Mouse (Mus musculus) bone marrow macrophage, adult 2 months (primary cell): ENCODE measurements around the gene Mrgpre. TPM values are rescaled to one million over a fixed set of nuclear protein-coding genes. Genes with fewer than 3 reads are reported as not detected.

Experiments used
- H3K27ac ChIP-seq: 2 replicates; pipeline ENCODE4 v1.5.1; 2012; ENCODE audit warnings: low read depth, low read length; ENCODE audit not compliant: insufficient read depth
- H3K4me1 ChIP-seq: 2 replicates; pipeline ENCODE4 v1.6.1; 2012; ENCODE audit warnings: low read length; ENCODE audit not compliant: control insufficient read depth, insufficient read depth
- H3K4me3 ChIP-seq: 2 replicates; pipeline ENCODE4 v1.5.1; 2012; ENCODE audit warnings: mild to moderate bottlenecking, low read length, moderate library complexity; ENCODE audit not compliant: insufficient read depth
- CTCF ChIP-seq: IDR thresholded peaks from 2 replicates; pipeline ENCODE4 v1.5.1; 2012; ENCODE audit warnings: low read depth, mild to moderate bottlenecking, low read length, moderate library complexity
- POLR2A ChIP-seq: IDR thresholded peaks from 2 replicates; pipeline ENCODE4 v1.6.1; 2012; ENCODE audit warnings: mild to moderate bottlenecking, low read depth, low read length, borderline replicate concordance
- polyA plus RNA-seq: library from polyadenylated mRNA; stranded (reverse); fragments of >200 nt; gene quantifications from 2 replicates; pipeline ENCODE4 v1.2.4, GENCODE M21; 2012; ENCODE audit not compliant: missing spikeins, insufficient read depth, insufficient read length

The Mrgpre gene
- polyA plus RNA-seq, 1 experiment, result 0.39 TPM

DNA sequence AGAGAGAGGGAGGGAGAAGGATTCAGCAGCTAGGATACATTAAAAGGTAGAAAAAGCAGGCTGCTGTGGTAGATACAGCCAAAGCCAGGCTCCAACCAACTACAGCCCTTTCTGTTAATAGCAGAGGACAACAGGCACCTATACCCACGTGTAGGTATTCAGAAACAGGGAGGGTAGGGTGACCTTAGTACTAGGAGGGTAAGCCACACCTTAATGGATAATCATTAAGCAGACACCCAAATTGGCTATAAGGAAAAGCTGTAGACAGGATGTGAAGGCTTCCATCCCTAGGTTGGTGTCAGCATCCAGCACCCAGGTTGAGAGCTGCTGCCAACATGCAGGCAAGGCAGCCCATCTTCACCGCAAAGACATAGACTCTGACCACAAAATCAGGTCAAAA is 36.9 kb upstream of the Mrgpre start:
- Histone ChIP-seq H3K27ac (no peak overlapping the region), H3K4me1 (peaks cover 12% of the 10 kb centered on the region), H3K4me3 (no peak overlapping the region)
- TF ChIP-seq CTCF, result no peak

GRCm38 (mm10) chr7:143819201-143819600 is 34.9 kb upstream of the Mrgpre start:
- H3K4me3 ChIP-seq, result no peak overlapping the region
- TF ChIP-seq POLR2A (no peak), CTCF (no peak)
- H3K4me1 ChIP-seq, result peaks cover 12% of the 10 kb centered on the region
- H3K27ac ChIP-seq, result no peak overlapping the region

DNA sequence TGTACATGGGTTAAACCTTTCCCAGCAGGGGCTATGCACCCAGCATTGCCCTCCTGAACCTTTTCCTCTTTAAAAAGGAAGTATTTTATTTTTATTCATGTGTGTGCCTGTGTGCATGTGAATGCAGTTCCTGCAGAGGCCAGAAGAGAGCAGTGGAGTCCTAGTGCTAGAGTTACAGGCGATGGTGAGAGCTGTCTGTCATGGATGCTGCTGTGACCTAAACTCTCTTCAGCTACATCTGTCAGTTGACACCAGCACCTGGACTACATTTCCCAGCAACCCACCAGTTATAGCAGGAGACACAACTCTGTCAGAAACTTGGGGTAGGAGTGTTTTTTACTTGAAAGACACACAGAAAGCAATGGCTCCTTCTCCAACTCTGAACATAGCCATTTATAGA is 24.6 kb upstream of the Mrgpre start:
- no peak overlapping the region for H3K27ac ChIP-seq
- no peak overlapping the region for H3K4me3 ChIP-seq
- H3K4me1 ChIP-seq, result no peaks in the 10 kb centered on the region
- TF ChIP-seq POLR2A (no peak), CTCF (no peak)

GRCm38 (mm10) chr7:143805199-143805624 is 20.9 kb upstream of the Mrgpre start:
- Histone ChIP-seq H3K27ac (no peak overlapping the region), H3K4me1 (no peaks in the 10 kb centered on the region), H3K4me3 (no peak overlapping the region)
- no peak for TF ChIP-seq POLR2A
- no peak for TF ChIP-seq CTCF

DNA sequence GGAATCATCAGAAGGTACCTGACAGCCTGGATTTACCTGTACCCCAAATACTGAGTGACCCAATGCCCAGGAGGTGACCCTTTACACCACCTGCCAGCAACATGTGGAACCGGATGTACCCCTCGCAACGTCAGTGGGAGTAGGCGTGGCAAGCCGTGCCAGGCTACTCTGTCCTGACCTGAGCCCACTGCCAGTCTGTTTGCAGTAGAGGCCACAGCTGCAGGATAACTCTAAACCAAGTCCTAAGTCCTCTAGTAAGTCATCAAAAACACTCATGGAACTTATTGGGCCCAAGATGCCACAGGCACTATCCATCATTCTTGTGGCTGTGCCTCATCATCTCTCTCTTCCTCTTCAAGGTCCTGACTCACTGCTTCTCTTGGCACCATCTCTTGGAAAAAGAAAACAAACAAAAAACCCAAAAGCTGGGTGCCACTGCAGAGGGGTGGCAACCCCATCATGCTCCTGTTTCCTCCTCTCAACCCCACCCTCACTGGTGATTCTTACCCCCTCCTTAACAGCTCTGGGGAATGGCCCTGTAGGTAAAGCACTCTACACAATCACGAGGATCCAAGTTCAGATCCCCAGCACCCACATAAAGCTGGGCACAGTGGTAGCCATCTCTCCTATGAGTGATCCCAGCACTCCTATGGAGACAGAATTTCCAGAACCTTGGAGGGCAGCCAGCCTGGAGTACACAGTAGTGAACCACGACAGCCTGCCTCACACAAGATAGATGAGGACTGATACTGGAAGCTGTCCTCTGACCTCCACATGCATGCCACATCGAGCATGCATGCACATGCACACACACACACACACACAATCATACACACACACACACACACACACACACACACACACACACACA is 17.1 kb upstream of the Mrgpre start:
- H3K4me1 ChIP-seq, result no peaks in the 10 kb centered on the region
- no peak overlapping the region for H3K27ac ChIP-seq
- H3K4me3 ChIP-seq, result no peak overlapping the region
- TF ChIP-seq CTCF, result no peak
- TF ChIP-seq POLR2A, result no peak

GRCm38 (mm10) chr7:143800770-143801169 is 16.5 kb upstream of the Mrgpre start:
- TF ChIP-seq POLR2A (no peak), CTCF (no peak)
- H3K4me1 ChIP-seq, result no peaks in the 10 kb centered on the region

GRCm38 (mm10) chr7:143798783-143799182 is 14.5 kb upstream of the Mrgpre start:
- Histone ChIP-seq H3K27ac (no peak overlapping the region), H3K4me3 (no peak overlapping the region)
- TF ChIP-seq POLR2A, result no peak
- TF ChIP-seq CTCF, result no peak

More at GRCm38 (mm10) chr7:143800770-143801169, 16.5 kb upstream of the Mrgpre start:
- Histone ChIP-seq H3K4me3 (no peak overlapping the region), H3K27ac (no peak overlapping the region)

GRCm38 (mm10) chr7:143793121-143793520 is 8.8 kb upstream of the Mrgpre start:
- Histone ChIP-seq H3K27ac (no peak overlapping the region), H3K4me3 (no peak overlapping the region), H3K4me1 (0 out of 2 replicates have a peak, but pooled peaks cover 2% of the 10 kb centered on the region)
- TF ChIP-seq CTCF (no peak; the same call in 1 of the 2 replicates), POLR2A (no peak)

More at GRCm38 (mm10) chr7:143798783-143799182, 14.5 kb upstream of the Mrgpre start:
- no peaks in the 10 kb centered on the region for H3K4me1 ChIP-seq

DNA sequence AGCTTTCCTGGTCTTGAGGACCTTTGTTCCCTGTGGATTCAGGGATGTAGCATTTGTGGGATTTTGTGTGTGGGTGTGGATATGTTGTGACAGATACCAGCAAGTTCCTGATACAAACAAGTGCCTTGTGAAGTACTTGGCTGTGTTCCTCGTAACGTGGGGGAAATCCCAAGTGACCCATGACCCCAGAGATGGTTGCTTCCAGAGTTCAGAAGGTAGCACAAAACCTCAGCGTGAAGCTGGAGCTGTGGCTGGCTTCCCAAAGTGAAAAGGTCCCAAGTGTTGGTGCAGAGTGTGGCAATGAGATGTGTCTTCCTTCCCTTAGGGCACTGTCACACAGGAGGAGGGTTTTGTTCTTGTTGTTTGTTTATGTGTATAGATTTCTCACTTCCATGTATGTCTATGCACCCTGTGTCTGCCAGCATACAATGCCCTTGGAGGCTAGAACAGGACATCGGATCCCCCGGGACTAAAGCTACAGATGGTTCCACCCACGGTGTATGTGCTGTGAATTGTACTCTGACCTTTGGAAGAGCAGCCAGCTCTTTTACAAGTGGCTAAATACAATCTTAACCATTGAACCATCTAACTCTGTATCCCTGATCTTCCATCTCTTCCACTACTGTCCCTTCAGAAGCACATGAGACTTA is 8.2 kb upstream of the Mrgpre start:
- H3K4me1 ChIP-seq, result 0 out of 2 replicates have a peak, but pooled peaks cover 2% of the 10 kb centered on the region
- TF ChIP-seq CTCF (no peak), POLR2A (no peak)
- H3K27ac ChIP-seq, result no peak overlapping the region
- H3K4me3 ChIP-seq, result no peak overlapping the region

DNA sequence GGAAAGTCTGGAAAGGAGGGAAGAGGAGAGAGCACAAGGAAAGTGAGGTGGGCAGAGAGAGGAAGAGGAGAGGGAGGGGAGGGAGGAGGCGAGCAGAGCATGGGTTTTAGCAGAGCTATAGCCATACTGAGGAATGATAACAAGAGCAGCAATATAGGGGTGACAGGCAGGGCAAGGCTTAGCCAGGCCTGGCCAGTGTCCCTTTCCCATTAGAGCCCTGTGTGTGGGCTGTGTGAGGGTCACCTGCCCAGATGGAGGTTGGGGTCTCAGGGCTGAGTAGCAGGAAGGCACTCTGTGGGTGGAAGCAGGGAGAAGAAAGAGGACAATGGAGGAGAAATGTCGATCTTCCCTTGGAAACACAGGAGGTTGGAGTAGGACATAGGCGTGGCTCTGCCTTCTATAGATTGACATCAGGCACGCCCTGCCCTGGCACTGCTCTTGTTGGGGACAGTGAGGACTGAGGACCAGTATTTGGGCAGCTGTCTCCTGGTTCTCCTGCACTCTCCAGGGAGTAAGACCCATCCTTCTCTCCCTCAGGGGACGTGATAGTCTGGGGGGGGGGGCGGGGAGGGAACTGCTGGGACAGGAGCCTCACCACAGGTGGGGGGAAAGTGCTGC is 813 bp downstream of the Mrgpre start:
- H3K27ac ChIP-seq, result no peak overlapping the region
- no peak for TF ChIP-seq POLR2A
- no peak for TF ChIP-seq CTCF
- peaks cover 12% of the 10 kb centered on the region; the same call in 1 of the 2 replicates for H3K4me1 ChIP-seq
- peak overlapping the region; percentile 65 for H3K4me3 ChIP-seq

- H3K4me1 ChIP-seq, result no peaks in the 10 kb centered on the region
- TF ChIP-seq CTCF (no peak), POLR2A (no peak)
- H3K4me3 ChIP-seq, result no peak overlapping the region
- H3K27ac ChIP-seq, result no peak overlapping the region
These were observed 6.9 kb downstream of the Mrgpre start for GRCm38 (mm10) chr7:143777375-143777774.
